Mouse (Mus musculus) heart, postnatal 14 days (tissue): Measurements from ENCODE around the gene Tomm6. TPM values are rescaled to one million over a fixed set of nuclear protein-coding genes. Genes with fewer than 3 reads are reported as not detected.

Experiments used
- DNase-seq, 2 experiments: peaks; one replicate each; pipeline ENCODE4 v3.0.0; 2021 to 2022
- intact Hi-C: fragments of 180-260 bp; cut with DNase I; formaldehyde crosslinking; loops from one replicate; pipeline ENCODE4 v1.15.1; 2025
- long read RNA-seq, 2 experiments: library from polyadenylated mRNA; stranded (forward); transcript quantifications; one replicate each; pipeline ENCODE4 v2.0.0; 2021
- total RNA-seq, 2 experiments: library from RNA; stranded (reverse); gene quantifications; 2 replicates each; pipeline ENCODE4 v1.2.3; 2021

The Tomm6 gene
- total RNA-seq = 100 to 1,000 TPM; 129 TPM
- long read RNA-seq, experiment 1, transcript Tomm6-202 (3 exons, 749 nt) = major isoform, 83 of 89 reads
- long read RNA-seq, experiment 1, partial matches to known transcripts = 0 of 89 reads
- long read RNA-seq, experiment 1, other reads (novel, unspliced or antisense) = 1 of 89 reads
- long read RNA-seq, experiment 2, transcript Tomm6-202 (3 exons, 749 nt) = major isoform, 82 of 86 reads
- long read RNA-seq, experiment 2, partial matches to known transcripts = 0 of 86 reads
- long read RNA-seq, experiment 2, other reads (novel, unspliced or antisense) = 0 of 86 reads

GRCm38 (mm10) chr17:47688344-47688607, at the start of gene Tomm6:
Tomm6 (minus strand) TSS chr17:47688386.
- intact Hi-C loops = loop anchor here (5.0 kb wide), 1 partner anchor 216 kb away; no protein-coding TSS in a partner anchor
- no peak for DNase-seq

GRCm38 (mm10) chr17:47737271-47738065, 49.3 kb upstream of the Tomm6 start:
- intact Hi-C loops = loop anchor here (2.0 kb wide), 1 partner anchor 19 kb away; no protein-coding TSS in a partner anchor
- DNase-seq = peak; percentile 91 to 93

- intact Hi-C loops = no loop called here
- peak; percentile 99 to 100 for DNase-seq
Measured at GRCm38 (mm10) chr17:47736856-47737255, 48.7 kb upstream of the Tomm6 start, which contains the start of gene Tfeb. Tfeb (plus strand) TSS chr17:47737030.

GRCm38 (mm10) chr17:47735553-47736100, 47.4 kb upstream of the Tomm6 start:
- intact Hi-C loops = loop anchor here (2.0 kb wide), 1 partner anchor 39 kb away; no protein-coding TSS in a partner anchor
- DNase-seq = no peak

GRCm38 (mm10) chr17:47730633-47731575, 42.7 kb upstream of the Tomm6 start:
- DNase-seq = no peak
- intact Hi-C loops = no loop called here

GRCm38 (mm10) chr17:47726566-47726965, 38.4 kb upstream of the Tomm6 start, which contains the start of gene Pgc:
Pgc (plus strand) TSS chr17:47726842.
- no peak for DNase-seq
- intact Hi-C loops = no loop called here

GRCm38 (mm10) chr17:47721183-47721582, 33.0 kb upstream of the Tomm6 start:
- intact Hi-C loops = no loop called here
- no peak for DNase-seq

- no peak for DNase-seq
Measured at GRCm38 (mm10) chr17:47715037-47715436, 26.9 kb upstream of the Tomm6 start.

GRCm38 (mm10) chr17:47712889-47713571, 24.8 kb upstream of the Tomm6 start:
- intact Hi-C loops = no loop called here
- no peak for DNase-seq

More at GRCm38 (mm10) chr17:47715037-47715436, 26.9 kb upstream of the Tomm6 start:
- intact Hi-C loops = no loop called here

- intact Hi-C loops = no loop called here
- DNase-seq = no peak
Measured at GRCm38 (mm10) chr17:47711883-47712282, 23.7 kb upstream of the Tomm6 start.

GRCm38 (mm10) chr17:47710036-47710435, 21.9 kb upstream of the Tomm6 start:
- no peak for DNase-seq
- intact Hi-C loops = no loop called here

GRCm38 (mm10) chr17:47708972-47709371, 20.8 kb upstream of the Tomm6 start:
- intact Hi-C loops = no loop called here
- no peak for DNase-seq

GRCm38 (mm10) chr17:47707961-47708360, 19.8 kb upstream of the Tomm6 start:
- DNase-seq = no peak
- intact Hi-C loops = no loop called here

- intact Hi-C loops = no loop called here
- DNase-seq = peak in 1 of 2 experiments; percentile 12
Measured at GRCm38 (mm10) chr17:47706196-47706595, 18.0 kb upstream of the Tomm6 start.

GRCm38 (mm10) chr17:47704692-47705091, 16.5 kb upstream of the Tomm6 start:
- intact Hi-C loops = no loop called here

GRCm38 (mm10) chr17:47703556-47703955, 15.4 kb upstream of the Tomm6 start:
- DNase-seq = no peak
- intact Hi-C loops = no loop called here

More at GRCm38 (mm10) chr17:47704692-47705091, 16.5 kb upstream of the Tomm6 start:
- no peak for DNase-seq

- intact Hi-C loops = no loop called here
Measured at GRCm38 (mm10) chr17:47702548-47703345, 14.6 kb upstream of the Tomm6 start.

GRCm38 (mm10) chr17:47701793-47702192, 13.6 kb upstream of the Tomm6 start:
- DNase-seq = no peak
- intact Hi-C loops = no loop called here

More at GRCm38 (mm10) chr17:47702548-47703345, 14.6 kb upstream of the Tomm6 start:
- DNase-seq = no peak

GRCm38 (mm10) chr17:47699055-47699454, 10.9 kb upstream of the Tomm6 start:
- intact Hi-C loops = no loop called here
- no peak for DNase-seq
